Mouse (Mus musculus): ENCODE measurements around the gene Agfg2.

- no peak for TF ChIP-seq CTCF (IDR thresholded peaks at IDR 0.05; ENCODE audit: extremely low read depth, insufficient read depth, insufficient read length, insufficient replicate concordance)
- no peak for TF ChIP-seq POLR2A (IDR thresholded peaks at IDR 0.05; ENCODE audit: low read depth, low read length)
Observed at GRCm38 (mm10) chr5:137733638-137734288, 49.2 kb upstream of the Agfg2 start.
